Mouse (Mus musculus) bone marrow, adult 2 months (tissue): ENCODE measurements around the gene Aspdh.
A peak's percentile ranks its signal among the peaks of the same experiment; 100 is the strongest.

Experiments used
- CTCF ChIP-seq: fragments of 200-500 bp; IDR thresholded peaks from 2 replicates; pipeline ENCODE4 v1.5.1; 2011; ENCODE audit warnings: low read length, control low read depth; ENCODE audit not compliant: control insufficient read depth, insufficient read depth
- POLR2A ChIP-seq: fragments of 200-500 bp; IDR thresholded peaks from 2 replicates; pipeline ENCODE4 v1.6.1; 2011; ENCODE audit warnings: low read depth, mild to moderate bottlenecking, control low read depth, low read length, borderline replicate concordance; ENCODE audit not compliant: control insufficient read depth

DNA sequence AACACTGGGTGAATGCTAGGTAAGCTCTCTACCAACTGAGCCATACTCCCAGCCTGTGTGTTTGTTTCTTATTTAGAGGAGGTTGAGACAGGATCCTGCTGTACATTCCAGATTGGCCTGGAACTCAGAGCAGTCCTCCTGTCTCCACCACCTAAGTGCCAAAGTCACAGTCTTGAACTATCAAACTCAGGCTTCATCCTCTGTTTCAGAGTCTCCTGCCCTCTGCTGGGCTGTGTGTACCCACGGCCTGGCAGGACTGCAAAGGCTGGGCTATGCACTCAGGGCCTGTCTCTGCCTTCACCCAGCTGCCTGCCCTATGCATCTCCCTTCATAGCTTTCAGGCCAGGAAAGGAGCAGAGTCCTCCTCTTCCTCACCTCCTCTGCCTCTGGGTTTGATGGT, 28.9 kb upstream of the Aspdh start:
- no peak for TF ChIP-seq POLR2A
- peak; percentile 19; the same call in 1 of the 2 replicates for TF ChIP-seq CTCF
